Mouse (Mus musculus): ENCODE results near the gene Wnk1.

DNA sequence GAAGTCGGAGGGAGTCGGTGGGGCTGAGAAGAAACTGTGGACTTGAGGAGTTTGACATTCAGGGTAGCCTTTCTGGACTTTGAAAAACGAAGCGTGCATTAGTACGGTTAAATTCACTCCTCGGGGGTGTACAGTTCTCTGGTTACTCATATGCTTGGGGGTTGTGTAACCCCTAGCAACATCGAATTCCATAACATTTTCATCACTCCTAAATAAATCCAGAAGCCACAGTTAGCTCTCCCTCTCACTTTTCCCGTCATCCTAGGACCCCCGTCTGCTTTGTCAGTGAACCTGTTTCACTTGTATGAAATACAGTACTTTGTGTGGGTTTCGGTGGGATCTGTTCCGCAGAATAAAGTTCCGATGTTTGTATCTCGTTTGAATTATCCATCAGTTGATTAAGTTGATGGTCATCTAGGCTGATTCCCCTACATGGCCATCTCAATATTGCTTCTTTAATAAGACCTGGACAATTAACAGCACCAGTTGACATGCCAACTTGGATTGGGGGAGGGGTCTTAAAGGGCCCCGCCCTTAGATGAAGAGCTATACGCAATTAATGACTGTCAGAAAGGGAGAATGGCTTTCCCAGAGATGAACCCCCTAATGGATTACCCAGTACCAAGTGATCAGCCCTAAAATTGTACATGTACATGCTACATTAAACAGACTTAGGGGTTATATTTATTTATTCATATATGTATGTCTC is 135.2 kb downstream of the Wnk1 start:
- no peak for TF ChIP-seq CTCF (IDR thresholded peaks at IDR 0.05; ENCODE audit: low read depth, low read length)
- no peak for TF ChIP-seq POLR2A (IDR thresholded peaks at IDR 0.05; ENCODE audit: extremely low read depth, insufficient read depth, low read length)
